Mouse (Mus musculus): ENCODE results near the gene Mbd3. TPM values are rescaled to one million over a fixed set of nuclear protein-coding genes. Genes with fewer than 3 reads are reported as not detected.

Gene Mbd3
- total RNA-seq, 2 experiments from 2014 or later, result 105 to 116 TPM

GRCm38 (mm10) chr10:80372706-80373105, 26.6 kb downstream of the Mbd3 start:
- Histone ChIP-seq H3K27ac (no peak overlapping the region), H3K4me3 (no peak overlapping the region)
- TF ChIP-seq CTCF (IDR thresholded peaks at IDR 0.05), result no peak
- no peak for DNase-seq
- intact Hi-C loops (cut with DNase I), result loop anchor here (10.0 kb wide), 1 partner anchor 132 kb away; no protein-coding TSS in a partner anchor

GRCm38 (mm10) chr10:80371983-80372382, 27.4 kb downstream of the Mbd3 start:
- intact Hi-C loops (cut with DNase I), result loop anchor here (10.0 kb wide), 1 partner anchor 133 kb away; no protein-coding TSS in a partner anchor
- Histone ChIP-seq H3K4me3 (no peak overlapping the region), H3K27ac (no peak overlapping the region)
- DNase-seq, result no peak
- TF ChIP-seq CTCF (IDR thresholded peaks at IDR 0.05), result no peak

- peak overlapping the region; percentile 56 for H3K4me3 ChIP-seq
- TF ChIP-seq CTCF (IDR thresholded peaks at IDR 0.05), result no peak
Measured at GRCm38 (mm10) chr10:80371411-80371966, 27.9 kb downstream of the Mbd3 start.

GRCm38 (mm10) chr10:80369995-80370747, 29.2 kb downstream of the Mbd3 start:
- H3K4me3 ChIP-seq, result no peak overlapping the region
- intact Hi-C loops (cut with DNase I), result loop anchor here (10.0 kb wide), 1 partner anchor 135 kb away; no protein-coding TSS in a partner anchor
- H3K27ac ChIP-seq, result no peak overlapping the region
- no peak for DNase-seq
- TF ChIP-seq CTCF (IDR thresholded peaks at IDR 0.05), result peak; percentile 50

More at GRCm38 (mm10) chr10:80371411-80371966, 27.9 kb downstream of the Mbd3 start:
- intact Hi-C loops (cut with DNase I), result loop anchor here (10.0 kb wide), 1 partner anchor 133 kb away; no protein-coding TSS in a partner anchor
- H3K27ac ChIP-seq, result no peak overlapping the region
- peak; percentile 45 for DNase-seq

GRCm38 (mm10) chr10:80368392-80368791, 31.0 kb downstream of the Mbd3 start:
- DNase-seq, result no peak
- TF ChIP-seq CTCF (IDR thresholded peaks at IDR 0.05), result no peak
- no peak overlapping the region for H3K4me3 ChIP-seq
- intact Hi-C loops (cut with DNase I), result no loop called here
- H3K27ac ChIP-seq, result no peak overlapping the region

GRCm38 (mm10) chr10:80367954-80368353, 31.4 kb downstream of the Mbd3 start:
- intact Hi-C loops (cut with DNase I), result no loop called here
- H3K27ac ChIP-seq, result no peak overlapping the region

GRCm38 (mm10) chr10:80365736-80366135, 33.6 kb downstream of the Mbd3 start:
- Histone ChIP-seq H3K4me3 (no peak overlapping the region), H3K27ac (no peak overlapping the region)
- intact Hi-C loops (cut with DNase I), result no loop called here
- no peak for DNase-seq
- TF ChIP-seq CTCF (IDR thresholded peaks at IDR 0.05), result no peak

More at GRCm38 (mm10) chr10:80367954-80368353, 31.4 kb downstream of the Mbd3 start:
- TF ChIP-seq CTCF (IDR thresholded peaks at IDR 0.05), result no peak
- no peak for DNase-seq
- H3K4me3 ChIP-seq, result no peak overlapping the region

GRCm38 (mm10) chr10:80363734-80364133, 35.6 kb downstream of the Mbd3 start:
- TF ChIP-seq CTCF (IDR thresholded peaks at IDR 0.05), result no peak

GRCm38 (mm10) chr10:80357994-80358639, 41.2 kb downstream of the Mbd3 start:
- Histone ChIP-seq H3K4me3 (peak overlapping the region; percentile 54), H3K27ac (no peak overlapping the region)
- peak; percentile 4; the same call in 1 of the 2 replicates for TF ChIP-seq CTCF (IDR thresholded peaks at IDR 0.05)
- intact Hi-C loops (cut with DNase I), result no loop called here
- DNase-seq, result peak; percentile 57

More at GRCm38 (mm10) chr10:80363734-80364133, 35.6 kb downstream of the Mbd3 start:
- intact Hi-C loops (cut with DNase I), result no loop called here
- no peak for DNase-seq
- Histone ChIP-seq H3K4me3 (no peak overlapping the region), H3K27ac (no peak overlapping the region)

GRCm38 (mm10) chr10:80357336-80357735, 42.0 kb downstream of the Mbd3 start:
- Histone ChIP-seq H3K4me3 (peak overlapping the region; percentile 54; the same call in 1 of the 2 replicates), H3K27ac (no peak overlapping the region)
- no peak for DNase-seq
- TF ChIP-seq CTCF (IDR thresholded peaks at IDR 0.05), result no peak
- intact Hi-C loops (cut with DNase I), result no loop called here

GRCm38 (mm10) chr10:80356737-80357136, 42.6 kb downstream of the Mbd3 start:
- intact Hi-C loops (cut with DNase I), result no loop called here
- no peak for TF ChIP-seq CTCF (IDR thresholded peaks at IDR 0.05)
- no peak for DNase-seq
- Histone ChIP-seq H3K27ac (no peak overlapping the region), H3K4me3 (peak overlapping the region; percentile 44)

- no peak for DNase-seq
- Histone ChIP-seq H3K27ac (no peak within 1 kb of the TSS), H3K4me3 (peak within 1 kb of the TSS; percentile 44)
- TF ChIP-seq CTCF (IDR thresholded peaks at IDR 0.05), result no peak
- intact Hi-C loops (cut with DNase I), result no loop called here
Measured at GRCm38 (mm10) chr10:80356001-80356682, 43.2 kb downstream of the Mbd3 start, which contains the start of gene Plk5. Gene Plk5, plus strand, starts transcription at chr10:80356459.
